Mouse (Mus musculus) kidney, embryonic 15.5 days (tissue): ENCODE measurements around the gene Inpp1. TPM values are rescaled to one million over a fixed set of nuclear protein-coding genes. Genes with fewer than 3 reads are reported as not detected.

Source experiments
- ATAC-seq: fragments of 200-750 bp; cut with Nextera tagmentation; replicated peaks from 2 replicates; pipeline ENCODE4 v1.8.0; 2017; ENCODE audit warnings: moderate TSS enrichment; ENCODE audit not compliant: low FRiP score
- H3K27ac ChIP-seq: fragments of 300-500 bp; sonication (generic); 2 replicates; pipeline ENCODE4 v1.5.1; 2015; ENCODE audit warnings: mild to moderate bottlenecking, inconsistent platforms
- H3K27me3 ChIP-seq: fragments of 300-500 bp; sonication (generic); 2 replicates; pipeline ENCODE4 v1.6.1; 2015; ENCODE audit warnings: inconsistent platforms
- H3K36me3 ChIP-seq: fragments of 300-500 bp; sonication (generic); 2 replicates; pipeline ENCODE4 v1.6.1; 2015; ENCODE audit warnings: inconsistent platforms
- H3K4me1 ChIP-seq: fragments of 300-500 bp; sonication (generic); 2 replicates; pipeline ENCODE4 v1.6.1; 2015; ENCODE audit warnings: inconsistent platforms
- H3K4me2 ChIP-seq: fragments of 300-500 bp; sonication (generic); 2 replicates; pipeline ENCODE4 v1.6.1; 2015; ENCODE audit warnings: moderate library complexity, mild to moderate bottlenecking, inconsistent platforms
- H3K4me3 ChIP-seq: fragments of 300-500 bp; sonication (generic); replicated peaks from 2 replicates; pipeline ENCODE4 v1.5.1; 2015; ENCODE audit warnings: mild to moderate bottlenecking, inconsistent platforms
- H3K9ac ChIP-seq: fragments of 300-500 bp; sonication (generic); 2 replicates; pipeline ENCODE4 v1.6.1; 2015; ENCODE audit warnings: mild to moderate bottlenecking, inconsistent platforms
- H3K9me3 ChIP-seq: fragments of 300-500 bp; sonication (generic); replicated peaks from 2 replicates; pipeline ENCODE4 v1.6.1; 2016; ENCODE audit warnings: inconsistent platforms
- WGBS: fragments of 180-500 bp; shearing (Covaris S2); methylation state at CpG from one replicate; pipeline ENCODE4 v1.1.7; 2015; ENCODE audit warnings: mixed read lengths; 5-methylcytosine and 5-hydroxymethylcytosine counted together
- polyA plus RNA-seq: library from polyadenylated mRNA; unstranded; fragments of >200 nt; fragmentation: Nextera tagmentation; extraction: Ambion mirVana; gene quantifications from 2 replicates; pipeline ENCODE4 v1.2.1, GENCODE M21; 2015

Inpp1 gene
- polyA plus RNA-seq, 1 experiment from 2014 or later = 20.1 TPM

GRCm38 (mm10) chr1:52765176-52766111 lies 52.0 kb downstream of the Inpp1 start:
- Histone ChIP-seq H3K9ac (no peak overlapping the region), H3K4me2 (no peak overlapping the region), H3K36me3 (no peaks in the 10 kb centered on the region), H3K27me3 (no peaks in the 10 kb centered on the region), H3K27ac (no peak overlapping the region), H3K4me1 (no peaks in the 10 kb centered on the region), H3K9me3 (no peaks in the 10 kb centered on the region), H3K4me3 (no peak overlapping the region)
- no peak for ATAC-seq
- 69% methylated on average over 7 of the region's 7 CpGs for WGBS

DNA sequence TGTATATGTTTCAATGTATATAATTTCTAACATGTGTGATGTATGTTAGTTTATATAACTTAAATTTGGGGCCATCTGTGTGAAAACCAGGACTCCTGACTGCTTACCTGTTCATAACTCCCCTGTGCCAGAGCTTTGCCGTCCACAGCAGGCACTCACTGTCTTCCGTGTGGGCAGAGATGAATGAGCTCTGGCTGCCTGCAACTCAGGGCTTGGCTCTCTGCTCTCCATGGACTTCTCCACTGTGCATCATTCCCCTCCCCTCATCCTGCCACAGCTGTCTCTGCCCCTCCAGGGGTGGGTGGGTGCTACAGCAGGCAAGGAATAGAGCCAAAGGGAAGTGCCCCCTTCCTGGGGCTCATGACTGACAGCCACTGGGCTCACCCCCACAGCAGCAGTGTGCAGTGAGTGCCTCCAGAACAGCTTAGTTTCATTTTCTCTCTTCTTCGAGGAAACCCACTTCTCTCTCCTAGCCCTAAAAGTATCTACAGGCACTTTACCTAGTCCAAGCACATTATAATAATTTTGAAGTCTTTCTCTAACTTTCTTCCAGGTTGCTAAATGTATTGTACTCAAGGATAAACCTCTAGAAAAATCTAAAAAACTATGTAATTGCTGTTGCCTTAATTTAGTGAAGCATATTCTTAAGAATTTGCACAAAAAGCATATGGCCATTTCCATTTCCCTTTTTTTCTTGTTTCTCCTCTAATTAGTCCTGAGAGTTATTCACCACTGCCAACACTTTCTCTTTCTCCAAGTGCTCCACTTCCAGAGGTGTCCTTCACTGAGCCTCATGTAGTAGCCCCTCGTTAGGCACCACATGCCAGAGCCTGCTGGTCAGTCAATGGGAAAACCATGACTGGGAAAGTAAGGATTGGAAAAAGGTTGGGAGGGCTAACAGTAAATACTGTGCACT lies 53.3 kb downstream of the Inpp1 start:
- Histone ChIP-seq H3K36me3 (no peaks in the 10 kb centered on the region), H3K4me1 (no peaks in the 10 kb centered on the region), H3K27me3 (no peaks in the 10 kb centered on the region), H3K27ac (no peak overlapping the region), H3K9me3 (no peaks in the 10 kb centered on the region), H3K4me2 (no peak overlapping the region), H3K4me3 (no peak overlapping the region), H3K9ac (no peak overlapping the region)
- no peak for ATAC-seq
- 63% methylated on average over 4 of the region's 4 CpGs for WGBS

DNA sequence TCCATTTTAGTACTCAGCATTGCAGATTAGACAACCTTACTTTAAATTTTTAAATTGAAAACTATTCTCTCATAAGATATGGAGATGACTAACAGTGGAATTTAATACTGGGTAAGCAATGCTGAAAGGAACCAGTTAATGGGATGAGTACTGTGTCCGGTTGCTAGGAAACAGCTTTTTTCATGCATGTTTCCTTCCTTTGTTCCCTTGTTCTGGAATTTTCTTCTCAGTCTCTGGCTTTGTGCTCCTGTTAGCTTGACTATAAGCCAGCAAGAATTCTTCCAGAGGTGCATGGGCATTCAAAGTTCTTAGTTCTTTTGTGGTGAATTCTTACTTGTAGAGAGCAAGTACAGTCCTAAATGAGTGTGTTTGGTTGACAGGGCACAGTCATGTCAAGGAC lies 59.3 kb downstream of the Inpp1 start:
- WGBS = 81% methylated on average over 1 of the region's 1 CpGs
- no peak for ATAC-seq
- H3K4me1 ChIP-seq = no peaks in the 10 kb centered on the region
- no peak overlapping the region for H3K4me2 ChIP-seq
- no peaks in the 10 kb centered on the region for H3K9me3 ChIP-seq
- no peaks in the 10 kb centered on the region for H3K27me3 ChIP-seq
- no peaks in the 10 kb centered on the region for H3K36me3 ChIP-seq
- no peak overlapping the region for H3K9ac ChIP-seq
- no peak overlapping the region for H3K27ac ChIP-seq
- no peak overlapping the region for H3K4me3 ChIP-seq

DNA sequence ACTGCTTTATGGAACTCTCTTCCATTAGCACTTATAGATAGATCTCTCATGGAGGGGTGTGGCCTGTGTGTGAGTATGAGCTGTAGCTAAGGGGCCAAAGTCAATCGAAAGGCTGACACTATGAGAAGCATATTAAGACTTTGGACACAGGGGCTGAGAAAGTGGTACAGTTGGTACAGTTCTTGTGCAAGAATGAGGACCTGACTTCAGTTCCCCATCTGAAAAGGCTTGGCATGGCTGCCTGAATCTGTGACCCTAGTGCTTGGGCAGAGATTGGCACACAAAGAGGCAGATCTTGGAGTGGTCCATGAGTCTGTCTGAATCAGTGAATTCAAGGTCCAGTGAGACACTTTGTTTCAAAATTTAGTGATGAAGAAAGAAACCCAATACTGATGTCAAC lies 63.2 kb downstream of the Inpp1 start:
- no peaks in the 10 kb centered on the region for H3K36me3 ChIP-seq
- no peak overlapping the region for H3K4me3 ChIP-seq
- no peak overlapping the region for H3K27ac ChIP-seq
- H3K27me3 ChIP-seq = no peaks in the 10 kb centered on the region
- H3K9me3 ChIP-seq = no peaks in the 10 kb centered on the region
- no peak overlapping the region for H3K4me2 ChIP-seq
- no peaks in the 10 kb centered on the region for H3K4me1 ChIP-seq
- H3K9ac ChIP-seq = no peak overlapping the region
- ATAC-seq = no peak
- WGBS = 92% methylated on average over 1 of the region's 1 CpGs

- no peak overlapping the region for H3K4me3 ChIP-seq
- H3K36me3 ChIP-seq = no peaks in the 10 kb centered on the region
- H3K9me3 ChIP-seq = no peaks in the 10 kb centered on the region
- no peaks in the 10 kb centered on the region for H3K27me3 ChIP-seq
- 88% methylated on average over 2 of the region's 2 CpGs for WGBS
- no peaks in the 10 kb centered on the region for H3K4me1 ChIP-seq
- H3K27ac ChIP-seq = no peak overlapping the region
- H3K4me2 ChIP-seq = no peak overlapping the region
- ATAC-seq = no peak
- H3K9ac ChIP-seq = no peak overlapping the region
Measured at GRCm38 (mm10) chr1:52753828-52754227, 63.7 kb downstream of the Inpp1 start.

- WGBS = 73% methylated on average over 3 of the region's 3 CpGs
- Histone ChIP-seq H3K9ac (no peak overlapping the region), H3K27me3 (no peaks in the 10 kb centered on the region), H3K36me3 (no peaks in the 10 kb centered on the region), H3K4me3 (no peak overlapping the region), H3K4me2 (no peak overlapping the region), H3K4me1 (no peaks in the 10 kb centered on the region), H3K9me3 (no peaks in the 10 kb centered on the region), H3K27ac (no peak overlapping the region)
- no peak for ATAC-seq
Measured at GRCm38 (mm10) chr1:52752706-52753105, 64.8 kb downstream of the Inpp1 start.

- Histone ChIP-seq H3K9me3 (no peaks in the 10 kb centered on the region), H3K27me3 (no peaks in the 10 kb centered on the region), H3K36me3 (no peaks in the 10 kb centered on the region), H3K4me2 (no peak overlapping the region), H3K9ac (no peak overlapping the region), H3K27ac (no peak overlapping the region), H3K4me1 (no peaks in the 10 kb centered on the region), H3K4me3 (no peak overlapping the region)
- ATAC-seq = no peak
- WGBS = 88% methylated on average over 1 of the region's 1 CpGs
Measured at GRCm38 (mm10) chr1:52751634-52752033, 65.9 kb downstream of the Inpp1 start.

GRCm38 (mm10) chr1:52749978-52750377 lies 67.5 kb downstream of the Inpp1 start:
- Histone ChIP-seq H3K36me3 (no peaks in the 10 kb centered on the region), H3K27me3 (no peaks in the 10 kb centered on the region), H3K27ac (no peak overlapping the region), H3K4me2 (no peak overlapping the region), H3K4me3 (no peak overlapping the region), H3K9ac (no peak overlapping the region), H3K4me1 (no peaks in the 10 kb centered on the region), H3K9me3 (no peaks in the 10 kb centered on the region)
- 87% methylated on average over 1 of the region's 1 CpGs for WGBS
- ATAC-seq = no peak

- ATAC-seq = no peak
- H3K4me2 ChIP-seq = no peak overlapping the region
- H3K27ac ChIP-seq = no peak overlapping the region
- H3K9me3 ChIP-seq = no peaks in the 10 kb centered on the region
- 26% methylated on average over 3 of the region's 3 CpGs for WGBS
- no peak overlapping the region for H3K9ac ChIP-seq
- H3K4me3 ChIP-seq = no peak overlapping the region
- no peaks in the 10 kb centered on the region for H3K27me3 ChIP-seq
- no peaks in the 10 kb centered on the region for H3K36me3 ChIP-seq
- no peaks in the 10 kb centered on the region for H3K4me1 ChIP-seq
Measured at GRCm38 (mm10) chr1:52748260-52748659, 69.2 kb downstream of the Inpp1 start.

GRCm38 (mm10) chr1:52742567-52742966 lies 74.9 kb downstream of the Inpp1 start:
- H3K4me3 ChIP-seq = no peak overlapping the region
- no peak overlapping the region for H3K27ac ChIP-seq
- H3K27me3 ChIP-seq = no peaks in the 10 kb centered on the region
- no peak for ATAC-seq
- H3K4me2 ChIP-seq = no peak overlapping the region
- WGBS = 85% methylated on average over 5 of the region's 5 CpGs
- H3K9me3 ChIP-seq = no peaks in the 10 kb centered on the region
- no peak overlapping the region for H3K9ac ChIP-seq
- H3K36me3 ChIP-seq = no peaks in the 10 kb centered on the region
- no peaks in the 10 kb centered on the region for H3K4me1 ChIP-seq
